Mouse (Mus musculus) kidney, embryonic 16.5 days (tissue): Measurements from ENCODE around the gene Arhgef26. TPM values are rescaled to one million over a fixed set of nuclear protein-coding genes. Genes with fewer than 3 reads are reported as not detected.
A peak's percentile ranks its signal among the peaks of the same experiment; 100 is the strongest.

Experiments
- ATAC-seq: fragments of 200-750 bp; cut with Nextera tagmentation; 2 replicates; pipeline ENCODE4 v1.8.0; 2017; ENCODE audit warnings: moderate TSS enrichment; ENCODE audit not compliant: low FRiP score, low TSS enrichment
- H3K27ac ChIP-seq: fragments of 300-500 bp; sonication (generic); 2 replicates; pipeline ENCODE4 v1.5.1; 2014; ENCODE audit warnings: low read length
- H3K27me3 ChIP-seq: fragments of 300-500 bp; sonication (generic); 2 replicates; pipeline ENCODE4 v1.6.1; 2014; ENCODE audit warnings: low read length, control low read depth, mixed read lengths; ENCODE audit not compliant: insufficient read depth
- H3K36me3 ChIP-seq: fragments of 300-500 bp; sonication (generic); 2 replicates; pipeline ENCODE4 v1.6.1; 2014; ENCODE audit warnings: low read length, control low read depth, mixed read lengths; ENCODE audit not compliant: insufficient read depth
- H3K4me1 ChIP-seq: fragments of 300-500 bp; sonication (generic); 2 replicates; pipeline ENCODE4 v1.6.1; 2014; ENCODE audit warnings: low read length, control low read depth, mixed read lengths; ENCODE audit not compliant: insufficient read depth
- H3K4me2 ChIP-seq: fragments of 300-500 bp; sonication (generic); replicated peaks from 2 replicates; pipeline ENCODE4 v1.6.1; 2014; ENCODE audit warnings: low read depth, low read length
- H3K4me3 ChIP-seq: fragments of 300-500 bp; sonication (generic); 2 replicates; pipeline ENCODE4 v1.5.1; 2014; ENCODE audit warnings: mild to moderate bottlenecking, low read length
- H3K9ac ChIP-seq: fragments of 300-500 bp; sonication (generic); replicated peaks from 2 replicates; pipeline ENCODE4 v1.6.1; 2014; ENCODE audit warnings: low read length
- H3K9me3 ChIP-seq: fragments of 300-500 bp; sonication (generic); 2 replicates; pipeline ENCODE4 v1.6.1; 2016; ENCODE audit warnings: low read length, control low read depth
- WGBS: fragments of 180-500 bp; shearing (Covaris S2); extraction: QIAGEN DNeasy Blood & Tissue Kit; methylation state at CpG from one replicate; pipeline ENCODE4 v1.1.7; 2014; 5-methylcytosine and 5-hydroxymethylcytosine counted together
- polyA plus RNA-seq: library from polyadenylated mRNA; unstranded; fragments of >200 nt; fragmentation: Nextera tagmentation; extraction: Ambion mirVana; gene quantifications from 2 replicates; pipeline ENCODE4 v1.2.1, GENCODE M21; 2015

Arhgef26 gene
- polyA plus RNA-seq, result 10.8 and 13.6 TPM in 2 replicates

DNA sequence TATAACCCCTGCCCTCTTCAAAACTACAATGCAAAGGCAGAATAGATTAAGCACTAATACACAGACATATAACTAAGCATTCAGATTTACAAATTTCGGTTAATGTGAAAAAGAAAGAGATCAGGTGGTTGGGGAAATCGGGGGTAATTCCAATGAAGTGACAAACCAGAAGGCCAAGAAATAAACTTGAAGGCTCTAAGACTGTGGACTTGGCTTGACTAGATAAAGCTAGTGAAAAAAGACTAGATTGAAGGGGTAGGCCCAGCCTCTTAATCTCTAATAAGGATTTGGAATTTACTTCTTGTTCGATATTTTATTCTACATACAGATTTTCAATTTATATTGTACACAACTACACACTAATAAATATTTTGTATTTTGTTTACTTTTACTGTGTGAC lies at the start of gene Arhgef26:
Gene Arhgef26 (plus strand): TSS at position 301 of the 400 bp plus-strand sequence.
- H3K36me3 ChIP-seq, result no peaks in the 10 kb centered on the region
- H3K27ac ChIP-seq, result peak within 1 kb of the TSS; percentile 90
- peak within 1 kb of the TSS; percentile 64 for H3K4me2 ChIP-seq
- H3K4me3 ChIP-seq, result peak within 1 kb of the TSS; percentile 83
- no peak for ATAC-seq
- H3K9ac ChIP-seq, result peak within 1 kb of the TSS; percentile 73
- H3K27me3 ChIP-seq, result no peaks in the 10 kb centered on the region; the same call in 1 of the 2 replicates
- 89% methylated on average over 3 of the region's 3 CpGs for WGBS
- no peaks in the 10 kb centered on the region for H3K9me3 ChIP-seq
- H3K4me1 ChIP-seq, result peaks cover 29% of the 10 kb centered on the region

DNA sequence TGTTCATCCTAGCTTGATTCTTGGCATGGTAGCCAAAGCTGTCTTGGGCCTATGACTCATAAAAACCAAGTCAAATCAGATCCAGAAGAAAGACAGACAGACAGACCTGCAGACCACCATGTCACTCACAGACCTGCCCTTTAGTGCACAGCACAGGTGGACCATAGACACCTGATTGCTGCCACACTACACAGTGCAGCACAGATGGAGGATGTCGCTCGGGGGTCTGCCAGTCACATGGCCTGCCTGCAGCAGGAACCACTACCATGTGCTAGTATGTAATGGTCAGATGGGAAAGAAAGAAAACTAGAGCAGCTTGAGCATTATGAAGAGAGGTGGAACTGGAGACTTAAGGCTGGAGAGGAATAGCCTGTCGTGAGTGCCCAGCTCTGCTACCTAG lies 27.7 kb upstream of the Arhgef26 start:
- Histone ChIP-seq H3K27ac (no peak overlapping the region), H3K9me3 (no peaks in the 10 kb centered on the region), H3K4me3 (no peak overlapping the region), H3K9ac (no peak overlapping the region), H3K4me2 (no peak overlapping the region), H3K36me3 (no peaks in the 10 kb centered on the region), H3K4me1 (no peaks in the 10 kb centered on the region), H3K27me3 (no peaks in the 10 kb centered on the region)
- WGBS, result 88% methylated on average over 3 of the region's 3 CpGs
- peak; percentile 70; the same call in 1 of the 2 replicates for ATAC-seq

DNA sequence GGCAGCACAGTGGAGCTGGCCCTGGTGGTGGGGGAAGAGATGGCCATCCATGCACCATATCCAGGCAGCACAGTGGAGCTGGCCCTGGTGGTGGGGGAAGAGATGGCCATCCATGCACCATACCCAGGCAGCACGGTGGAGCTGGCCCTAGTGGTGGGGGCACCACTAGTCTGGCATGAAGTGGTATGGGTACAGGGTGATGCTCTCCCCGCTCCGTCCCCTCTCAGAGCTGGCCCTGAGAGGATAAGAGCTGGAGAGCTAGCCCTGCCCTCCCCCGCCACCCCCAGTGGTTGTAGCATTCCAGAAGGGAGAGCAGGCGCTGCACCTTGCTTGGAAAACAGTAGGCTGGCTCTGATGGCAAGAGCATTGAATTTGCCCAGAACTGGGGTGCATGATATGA lies 26.9 kb upstream of the Arhgef26 start:
- Histone ChIP-seq H3K4me1 (no peaks in the 10 kb centered on the region), H3K4me2 (no peak overlapping the region), H3K4me3 (no peak overlapping the region), H3K9ac (no peak overlapping the region), H3K36me3 (no peaks in the 10 kb centered on the region), H3K27ac (no peak overlapping the region), H3K9me3 (no peaks in the 10 kb centered on the region), H3K27me3 (no peaks in the 10 kb centered on the region)
- WGBS, result 91% methylated on average over 5 of the region's 5 CpGs
- peak; percentile 42; the same call in 1 of the 2 replicates for ATAC-seq

DNA sequence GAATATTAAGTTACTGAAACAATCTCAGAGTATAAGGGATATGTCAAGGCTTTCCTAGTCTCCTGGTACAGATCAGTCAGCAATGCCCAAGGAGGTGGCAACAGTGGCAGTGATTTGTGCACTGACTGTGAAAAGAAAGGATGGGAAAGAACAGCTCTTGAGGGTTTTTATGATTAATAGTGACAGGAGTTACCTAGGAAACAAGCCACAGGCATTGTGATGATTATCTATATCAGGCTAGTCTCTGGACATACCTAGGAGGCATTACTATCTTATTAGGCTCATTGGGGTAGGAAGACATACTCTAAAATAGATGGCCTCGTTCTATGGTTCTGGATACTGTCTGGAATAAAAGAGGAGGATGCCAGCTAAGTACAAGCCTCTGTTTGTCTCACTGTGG lies 13.4 kb upstream of the Arhgef26 start:
- H3K9me3 ChIP-seq, result no peaks in the 10 kb centered on the region
- H3K4me1 ChIP-seq, result no peaks in the 10 kb centered on the region
- H3K36me3 ChIP-seq, result no peaks in the 10 kb centered on the region
- H3K9ac ChIP-seq, result no peak overlapping the region
- no peak overlapping the region for H3K27ac ChIP-seq
- no peak for ATAC-seq
- no peak overlapping the region for H3K4me3 ChIP-seq
- WGBS, result 54% methylated on average over 1 of the region's 1 CpGs
- no peaks in the 10 kb centered on the region for H3K27me3 ChIP-seq
- H3K4me2 ChIP-seq, result no peak overlapping the region

DNA sequence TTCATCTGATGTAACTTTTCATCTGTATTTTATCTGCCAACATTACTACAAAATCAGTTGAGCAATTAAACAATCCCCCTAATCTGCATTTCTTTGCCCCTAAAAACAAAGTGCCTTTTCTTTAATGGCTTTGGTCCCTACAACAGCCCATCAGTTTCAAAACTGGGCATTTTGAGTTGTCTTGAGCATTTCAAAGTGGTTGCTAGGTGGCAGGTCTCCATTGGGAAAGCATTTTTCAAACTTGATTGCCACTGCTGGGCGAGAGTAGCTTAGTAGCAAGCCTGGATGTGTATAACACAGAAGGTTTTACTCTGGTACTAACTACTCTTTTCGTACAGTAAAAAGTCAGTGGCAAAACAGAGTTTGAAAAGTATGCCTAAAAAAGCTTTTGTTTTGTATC lies 10.2 kb upstream of the Arhgef26 start:
- Histone ChIP-seq H3K4me1 (no peaks in the 10 kb centered on the region), H3K4me2 (no peak overlapping the region), H3K9ac (no peak overlapping the region), H3K27ac (no peak overlapping the region), H3K9me3 (no peaks in the 10 kb centered on the region), H3K27me3 (no peaks in the 10 kb centered on the region), H3K4me3 (no peak overlapping the region), H3K36me3 (no peaks in the 10 kb centered on the region)
- no peak for ATAC-seq
- 77% methylated on average over 2 of the region's 2 CpGs for WGBS

DNA sequence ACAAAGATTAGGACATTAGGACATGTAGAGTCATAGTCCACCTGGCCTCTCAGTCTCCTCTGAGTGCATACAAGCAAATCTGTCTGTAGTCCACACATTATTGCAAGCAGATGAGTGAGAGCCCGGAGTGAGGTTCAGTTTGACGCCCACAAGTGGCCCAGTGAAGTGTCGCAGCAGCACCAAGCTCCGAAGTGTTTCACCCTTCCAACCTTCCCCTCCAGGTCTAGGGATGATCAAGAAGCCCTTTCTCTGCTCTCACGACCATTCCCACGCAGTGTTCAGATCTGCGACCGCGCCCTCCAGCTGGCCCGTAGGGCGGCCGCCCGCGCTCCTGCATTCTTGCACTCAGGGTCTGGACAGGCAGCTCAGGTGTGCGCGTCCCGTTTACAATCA lies 313 bp downstream of the Arhgef26 start:
- Histone ChIP-seq H3K4me1 (peaks cover 29% of the 10 kb centered on the region), H3K4me3 (peak overlapping the region; percentile 83), H3K9ac (peak overlapping the region; percentile 73), H3K36me3 (no peaks in the 10 kb centered on the region), H3K27me3 (no peaks in the 10 kb centered on the region; the same call in 1 of the 2 replicates), H3K9me3 (no peaks in the 10 kb centered on the region), H3K4me2 (peak overlapping the region; percentile 64), H3K27ac (peak overlapping the region; percentile 43; the same call in 1 of the 2 replicates)
- no peak for ATAC-seq
- 1% methylated on average over 17 of the region's 17 CpGs for WGBS

DNA sequence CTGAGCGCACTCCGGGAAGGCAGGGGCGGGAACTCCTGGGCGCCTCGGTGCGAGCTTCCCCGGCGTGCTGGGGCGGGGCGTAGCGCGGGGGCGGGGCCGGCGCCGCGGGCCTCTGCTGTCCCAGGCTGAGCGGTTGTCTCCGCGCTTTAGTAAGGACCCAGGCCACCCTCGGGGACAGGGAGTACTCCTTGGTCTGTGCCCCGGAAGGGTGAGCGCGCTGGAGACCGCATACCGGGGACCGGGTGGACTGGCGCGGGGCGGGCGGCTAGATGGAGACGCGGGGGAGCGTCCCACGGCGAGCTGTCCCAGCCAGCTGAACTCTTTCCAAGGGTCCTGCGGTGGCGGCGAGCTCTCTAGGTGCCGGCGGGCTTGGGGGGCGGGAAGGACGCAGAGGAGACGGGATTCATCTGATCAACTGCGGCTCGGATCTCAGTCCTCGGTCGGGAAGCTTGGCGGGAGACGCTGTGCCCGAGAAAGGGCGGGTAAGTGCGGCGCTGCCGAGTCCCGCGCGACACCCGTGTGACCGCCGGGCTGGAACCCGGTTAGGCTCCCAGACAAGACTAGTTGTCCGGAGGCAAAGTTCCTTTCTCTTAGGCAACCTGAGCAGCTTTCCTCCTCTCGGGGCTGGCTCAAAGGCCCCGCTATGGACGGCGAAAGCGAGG lies 841 bp downstream of the Arhgef26 start:
- H3K4me1 ChIP-seq, result peaks cover 29% of the 10 kb centered on the region
- H3K9ac ChIP-seq, result peak overlapping the region; percentile 73
- peak overlapping the region; percentile 83 for H3K4me3 ChIP-seq
- peak; percentile 98 for ATAC-seq
- H3K27me3 ChIP-seq, result no peaks in the 10 kb centered on the region; the same call in 1 of the 2 replicates
- under 1% methylated on average over 68 of the region's 68 CpGs for WGBS
- no peaks in the 10 kb centered on the region for H3K36me3 ChIP-seq
- peak overlapping the region; percentile 90 for H3K27ac ChIP-seq
- H3K9me3 ChIP-seq, result no peaks in the 10 kb centered on the region
- H3K4me2 ChIP-seq, result peak overlapping the region; percentile 64

DNA sequence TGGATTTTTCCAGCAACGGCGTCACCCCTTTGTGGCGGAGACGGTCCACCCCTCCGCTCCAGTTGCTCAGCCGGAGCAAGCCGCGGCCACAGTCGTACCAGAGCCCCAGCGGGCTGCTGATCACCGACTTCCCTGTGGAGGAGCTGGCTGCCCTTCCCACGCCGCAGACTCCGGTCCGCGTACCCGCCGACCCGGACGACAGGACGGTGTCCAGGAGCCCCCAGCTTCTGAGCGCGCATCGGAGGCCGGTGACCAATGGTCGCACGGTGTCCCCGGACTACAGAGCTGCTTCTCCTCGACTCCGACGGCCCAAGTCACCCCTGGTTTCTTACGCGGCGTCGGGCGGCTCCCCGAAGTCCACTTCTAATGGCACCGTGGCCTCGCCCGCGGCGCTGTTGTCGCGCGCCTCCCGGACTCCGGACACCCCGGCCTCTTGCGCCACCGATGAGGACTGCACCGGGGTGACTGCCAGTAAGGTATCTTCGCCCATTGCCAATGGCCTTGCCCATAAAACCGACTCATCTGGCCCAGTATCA lies 1.4 kb downstream of the Arhgef26 start:
- ATAC-seq, result peak; percentile 70
- under 1% methylated on average over 50 of the region's 53 CpGs for WGBS

DNA sequence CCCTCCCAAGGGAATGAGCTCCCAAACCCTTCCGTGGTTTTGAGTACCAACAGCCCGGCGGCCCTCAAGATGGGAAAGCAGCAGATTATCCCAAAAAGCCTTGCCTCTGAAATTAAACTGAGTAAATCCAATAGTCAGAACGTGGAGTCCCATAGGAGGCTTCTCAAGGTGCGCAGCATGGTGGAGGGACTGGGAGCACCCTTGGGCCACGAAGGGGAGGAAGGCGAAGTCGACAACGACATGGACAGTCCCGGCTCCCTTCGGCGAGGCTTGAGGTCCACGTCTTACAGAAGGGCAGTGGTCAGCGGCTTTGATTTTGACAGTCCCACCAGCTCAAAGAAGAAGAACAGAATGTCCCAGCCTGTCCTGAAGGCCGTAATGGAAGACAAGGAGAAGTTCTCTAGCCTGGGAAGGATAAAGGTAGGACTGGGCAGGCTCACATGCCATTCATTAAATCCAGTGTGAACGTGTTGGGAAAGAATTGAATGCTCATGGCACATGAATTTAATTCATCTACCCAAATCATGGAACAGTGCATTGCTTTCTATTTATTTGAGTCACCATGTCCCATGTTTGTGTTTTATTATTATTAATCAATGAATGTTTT lies 2.1 kb downstream of the Arhgef26 start:
- no peaks in the 10 kb centered on the region for H3K9me3 ChIP-seq

More for the DNA sequence above, 1.4 kb downstream of the Arhgef26 start:
- peaks cover 29% of the 10 kb centered on the region for H3K4me1 ChIP-seq
- H3K4me3 ChIP-seq, result peak overlapping the region; percentile 83
- H3K27me3 ChIP-seq, result no peaks in the 10 kb centered on the region; the same call in 1 of the 2 replicates
- peak overlapping the region; percentile 73 for H3K9ac ChIP-seq
- H3K36me3 ChIP-seq, result no peaks in the 10 kb centered on the region
- H3K27ac ChIP-seq, result peak overlapping the region; percentile 90
- peak overlapping the region; percentile 64 for H3K4me2 ChIP-seq
- no peaks in the 10 kb centered on the region for H3K9me3 ChIP-seq

DNA sequence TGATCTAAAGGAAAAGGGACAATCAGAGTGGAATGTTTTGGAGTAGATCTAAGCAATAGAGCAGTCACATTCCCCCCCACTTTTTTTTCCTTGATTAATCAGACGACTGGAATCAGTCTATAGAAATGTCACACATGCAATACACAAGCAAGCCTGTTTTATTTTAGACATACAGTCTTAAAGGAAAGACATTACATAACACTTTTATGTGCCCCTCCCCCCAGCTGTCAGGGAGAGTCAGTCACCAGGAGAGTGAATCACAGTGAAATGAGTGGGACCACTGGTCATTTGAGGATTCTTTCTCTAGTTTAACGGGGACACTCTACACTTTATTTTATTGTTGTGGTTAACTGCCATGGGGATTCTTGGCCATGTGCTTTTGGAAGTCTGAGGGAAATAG lies 2.7 kb downstream of the Arhgef26 start:
- Histone ChIP-seq H3K9me3 (no peaks in the 10 kb centered on the region), H3K36me3 (no peaks in the 10 kb centered on the region), H3K27ac (no peak overlapping the region), H3K4me1 (peaks cover 29% of the 10 kb centered on the region), H3K27me3 (no peaks in the 10 kb centered on the region; the same call in 1 of the 2 replicates), H3K4me3 (peak overlapping the region; percentile 83), H3K9ac (no peak overlapping the region), H3K4me2 (peak overlapping the region; percentile 64)
- WGBS, result 9% methylated on average over 2 of the region's 2 CpGs
- ATAC-seq, result no peak

More for the DNA sequence above, 2.1 kb downstream of the Arhgef26 start:
- peaks cover 29% of the 10 kb centered on the region for H3K4me1 ChIP-seq
- H3K27ac ChIP-seq, result no peak overlapping the region
- 11% methylated on average over 16 of the region's 16 CpGs for WGBS
- peak overlapping the region; percentile 64 for H3K4me2 ChIP-seq
- peak overlapping the region; percentile 83 for H3K4me3 ChIP-seq
- peak overlapping the region; percentile 73 for H3K9ac ChIP-seq
- ATAC-seq, result no peak
- H3K36me3 ChIP-seq, result no peaks in the 10 kb centered on the region
- no peaks in the 10 kb centered on the region; the same call in 1 of the 2 replicates for H3K27me3 ChIP-seq
